Mouse (Mus musculus) midbrain, embryonic 16.5 days (tissue): ENCODE results near the gene Bend4. TPM values are rescaled to one million over a fixed set of nuclear protein-coding genes. Genes with fewer than 3 reads are reported as not detected.

Experiments
- ATAC-seq: fragments of 200-750 bp; cut with Nextera tagmentation; 2 replicates; pipeline ENCODE4 v1.8.0; 2017; ENCODE audit warnings: moderate TSS enrichment
- H3K27ac ChIP-seq: fragments of 300-500 bp; sonication (generic); 2 replicates; pipeline ENCODE4 v1.5.1; 2014; ENCODE audit warnings: mild to moderate bottlenecking, low read length, mixed read lengths
- H3K27me3 ChIP-seq: fragments of 300-500 bp; sonication (generic); 2 replicates; pipeline ENCODE4 v1.6.1; 2014; ENCODE audit warnings: low read depth, low read length, mixed read lengths; ENCODE audit not compliant: control insufficient read depth, insufficient read depth
- H3K36me3 ChIP-seq: fragments of 300-500 bp; sonication (generic); 2 replicates; pipeline ENCODE4 v1.6.1; 2014; ENCODE audit warnings: mild to moderate bottlenecking, low read length, moderate library complexity, mixed read lengths; ENCODE audit not compliant: control insufficient read depth, insufficient read depth
- H3K4me1 ChIP-seq: fragments of 300-500 bp; sonication (generic); 2 replicates; pipeline ENCODE4 v1.6.1; 2014; ENCODE audit warnings: mild to moderate bottlenecking, low read length, mixed read lengths; ENCODE audit not compliant: control insufficient read depth, insufficient read depth
- H3K4me2 ChIP-seq: fragments of 300-500 bp; sonication (generic); 2 replicates; pipeline ENCODE4 v1.6.1; 2014; ENCODE audit warnings: mild to moderate bottlenecking, low read length, mixed read lengths
- H3K4me3 ChIP-seq: fragments of 300-500 bp; sonication (generic); 2 replicates; pipeline ENCODE4 v1.5.1; 2014; ENCODE audit warnings: low read depth, mild to moderate bottlenecking, low read length, moderate library complexity, mixed read lengths
- H3K9ac ChIP-seq: fragments of 300-500 bp; sonication (generic); 2 replicates; pipeline ENCODE4 v1.6.1; 2014; ENCODE audit warnings: low read depth, low read length, mixed read lengths
- H3K9me3 ChIP-seq: fragments of 300-500 bp; sonication (generic); replicated peaks from 2 replicates; pipeline ENCODE4 v1.6.1; 2014; ENCODE audit warnings: mild to moderate bottlenecking, low read length, mixed read lengths; ENCODE audit not compliant: control insufficient read depth, poor library complexity, severe bottlenecking
- WGBS: fragments of 180-500 bp; shearing (Covaris S2); extraction: QIAGEN DNeasy Blood & Tissue Kit; methylation state at CpG from one replicate; pipeline ENCODE4 v1.1.7; 2014; 5-methylcytosine and 5-hydroxymethylcytosine counted together
- polyA plus RNA-seq: library from polyadenylated mRNA; unstranded; fragments of >200 nt; fragmentation: Nextera tagmentation; extraction: Ambion mirVana; gene quantifications from 2 replicates; pipeline ENCODE4 v1.2.1, GENCODE M21; 2015

Gene Bend4
- polyA plus RNA-seq, result 12.6 and 13.8 TPM in 2 replicates

GRCm38 (mm10) chr5:67427443-67428360, at the start of gene Bend4:
TSS of gene Bend4 (minus strand) at chr5:67428310.
- H3K9me3 ChIP-seq, result no peaks in the 10 kb centered on the region
- H3K27ac ChIP-seq, result peak within 1 kb of the TSS; percentile 79
- peak; percentile 78 for ATAC-seq
- under 1% methylated on average over 79 of the region's 90 CpGs for WGBS
- peak within 1 kb of the TSS; percentile 73 for H3K4me2 ChIP-seq
- H3K4me1 ChIP-seq, result peaks cover 25% of the 10 kb centered on the region
- H3K9ac ChIP-seq, result peak within 1 kb of the TSS; percentile 89
- H3K4me3 ChIP-seq, result peak within 1 kb of the TSS; percentile 80
- H3K36me3 ChIP-seq, result no peaks in the 10 kb centered on the region
- no peaks in the 10 kb centered on the region; the same call in 1 of the 2 replicates for H3K27me3 ChIP-seq

- no peaks in the 10 kb centered on the region for H3K27me3 ChIP-seq
- no peaks in the 10 kb centered on the region for H3K4me1 ChIP-seq
- no peaks in the 10 kb centered on the region for H3K9me3 ChIP-seq
- H3K4me2 ChIP-seq, result no peak overlapping the region
- 63% methylated on average over 8 of the region's 8 CpGs for WGBS
- no peak overlapping the region for H3K27ac ChIP-seq
- no peaks in the 10 kb centered on the region for H3K36me3 ChIP-seq
- no peak overlapping the region for H3K4me3 ChIP-seq
- no peak for ATAC-seq
- H3K9ac ChIP-seq, result no peak overlapping the region
These were observed 45.6 kb upstream of the Bend4 start for GRCm38 (mm10) chr5:67473723-67474122.

- H3K27ac ChIP-seq, result no peak overlapping the region
- H3K4me2 ChIP-seq, result no peak overlapping the region
- no peak for ATAC-seq
- no peak overlapping the region for H3K9ac ChIP-seq
- no peaks in the 10 kb centered on the region for H3K4me1 ChIP-seq
- 74% methylated on average over 5 of the region's 5 CpGs for WGBS
- no peaks in the 10 kb centered on the region for H3K9me3 ChIP-seq
- no peaks in the 10 kb centered on the region for H3K27me3 ChIP-seq
- no peak overlapping the region for H3K4me3 ChIP-seq
- H3K36me3 ChIP-seq, result no peaks in the 10 kb centered on the region
These were observed 45.0 kb upstream of the Bend4 start for GRCm38 (mm10) chr5:67473094-67473493.

DNA sequence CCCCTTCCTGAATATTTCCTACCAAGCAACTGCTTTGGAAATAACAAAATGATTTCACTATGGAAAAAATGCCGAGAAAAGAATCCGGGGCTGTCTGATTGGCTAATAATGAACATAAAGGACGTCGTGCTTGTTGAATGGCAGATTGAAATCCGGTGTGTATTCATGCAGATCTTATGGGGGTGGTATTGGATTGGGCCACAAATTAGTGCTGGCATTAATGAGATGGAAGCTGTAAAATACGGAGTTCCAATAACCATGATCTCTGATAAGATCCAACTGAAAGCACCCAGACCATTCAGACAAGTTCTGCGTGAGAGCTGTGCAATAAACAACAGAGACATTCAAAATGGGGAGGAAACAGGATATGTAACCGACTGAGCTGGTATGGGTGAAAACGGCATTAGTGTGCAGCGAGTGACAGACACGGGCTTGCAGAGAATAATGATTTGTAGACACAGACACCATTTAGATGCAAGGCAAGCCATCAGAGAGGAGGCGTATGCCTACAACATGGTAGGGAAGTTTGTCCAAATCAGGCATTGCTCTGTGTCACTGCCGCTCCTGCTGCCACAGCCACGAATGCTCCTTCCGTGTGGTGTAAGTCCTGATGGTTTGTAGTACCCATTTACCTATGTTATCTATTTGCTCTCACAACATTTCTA, 38.9 kb upstream of the Bend4 start:
- Histone ChIP-seq H3K36me3 (no peaks in the 10 kb centered on the region), H3K9me3 (no peaks in the 10 kb centered on the region), H3K9ac (peak overlapping the region; percentile 10; the same call in 1 of the 2 replicates), H3K4me3 (no peak overlapping the region), H3K4me1 (peaks cover 2% of the 10 kb centered on the region; the same call in 1 of the 2 replicates), H3K27ac (no peak overlapping the region), H3K27me3 (no peaks in the 10 kb centered on the region), H3K4me2 (no peak overlapping the region; the same call in none of the 2 replicates)
- peak; percentile 32; the same call in 1 of the 2 replicates for ATAC-seq
- WGBS, result 67% methylated on average over 15 of the region's 15 CpGs

GRCm38 (mm10) chr5:67464899-67465298, 36.8 kb upstream of the Bend4 start:
- WGBS, result 87% methylated on average over 3 of the region's 3 CpGs
- no peak overlapping the region for H3K9ac ChIP-seq
- ATAC-seq, result no peak
- no peaks in the 10 kb centered on the region for H3K9me3 ChIP-seq
- H3K36me3 ChIP-seq, result no peaks in the 10 kb centered on the region
- no peaks in the 10 kb centered on the region for H3K27me3 ChIP-seq
- H3K4me1 ChIP-seq, result peaks cover 2% of the 10 kb centered on the region; the same call in 1 of the 2 replicates
- no peak overlapping the region for H3K27ac ChIP-seq
- no peak overlapping the region for H3K4me2 ChIP-seq
- H3K4me3 ChIP-seq, result no peak overlapping the region

DNA sequence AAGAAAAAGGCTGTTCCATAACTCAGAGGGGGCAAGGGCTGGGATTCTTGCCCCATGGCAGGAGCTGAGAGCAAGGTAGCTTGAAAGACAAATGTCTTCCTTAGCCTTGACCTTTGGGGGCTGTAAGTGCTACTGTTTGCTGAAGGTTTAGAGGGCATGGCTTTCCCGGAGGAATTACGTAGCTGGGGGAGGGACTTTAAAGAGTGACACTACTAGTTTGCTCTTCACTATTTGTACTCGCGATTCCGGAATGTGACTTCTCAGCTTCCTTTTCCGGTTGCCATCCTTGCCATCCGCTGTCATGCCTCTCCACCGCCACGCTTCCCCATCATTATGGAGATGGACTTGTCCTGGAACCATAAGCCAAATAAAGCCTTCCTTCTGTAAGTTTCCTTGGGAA, 35.5 kb upstream of the Bend4 start:
- H3K9me3 ChIP-seq, result no peaks in the 10 kb centered on the region
- 94% methylated on average over 9 of the region's 9 CpGs for WGBS
- no peaks in the 10 kb centered on the region for H3K36me3 ChIP-seq
- H3K4me3 ChIP-seq, result no peak overlapping the region
- H3K9ac ChIP-seq, result no peak overlapping the region
- peaks cover 2% of the 10 kb centered on the region; the same call in 1 of the 2 replicates for H3K4me1 ChIP-seq
- no peak overlapping the region for H3K4me2 ChIP-seq
- H3K27me3 ChIP-seq, result no peaks in the 10 kb centered on the region
- ATAC-seq, result no peak
- no peak overlapping the region for H3K27ac ChIP-seq

GRCm38 (mm10) chr5:67462331-67462730, 34.2 kb upstream of the Bend4 start:
- H3K9me3 ChIP-seq, result no peaks in the 10 kb centered on the region
- no peaks in the 10 kb centered on the region for H3K27me3 ChIP-seq
- WGBS, result 78% methylated on average over 4 of the region's 4 CpGs
- H3K4me2 ChIP-seq, result no peak overlapping the region
- no peaks in the 10 kb centered on the region for H3K36me3 ChIP-seq
- no peak overlapping the region for H3K4me3 ChIP-seq
- no peak overlapping the region for H3K27ac ChIP-seq
- H3K9ac ChIP-seq, result no peak overlapping the region
- H3K4me1 ChIP-seq, result peaks cover 2% of the 10 kb centered on the region; the same call in 1 of the 2 replicates
- no peak for ATAC-seq

DNA sequence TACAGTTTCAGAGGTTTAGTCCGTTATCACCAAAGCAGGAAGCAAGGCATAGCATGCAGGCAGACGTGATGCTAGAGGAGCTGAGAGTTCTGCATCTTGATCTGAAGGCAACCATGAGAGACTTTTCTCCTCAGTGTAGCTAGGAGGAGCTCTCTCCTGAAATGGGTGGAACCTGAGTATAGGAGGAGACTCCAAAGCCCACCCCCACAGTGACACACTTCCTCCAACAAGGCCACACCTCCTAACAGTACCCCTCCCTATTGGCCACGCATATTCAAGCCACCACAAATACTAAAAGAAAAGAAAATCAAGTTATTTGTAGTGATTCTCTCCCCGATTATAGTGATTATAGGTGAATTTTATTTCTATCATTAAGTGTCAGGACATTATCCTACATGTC, 28.7 kb upstream of the Bend4 start:
- Histone ChIP-seq H3K36me3 (no peaks in the 10 kb centered on the region), H3K9ac (no peak overlapping the region), H3K27ac (no peak overlapping the region), H3K4me1 (no peaks in the 10 kb centered on the region), H3K4me3 (no peak overlapping the region), H3K27me3 (no peaks in the 10 kb centered on the region), H3K4me2 (no peak overlapping the region), H3K9me3 (no peaks in the 10 kb centered on the region)
- no peak for ATAC-seq
- 84% methylated on average over 4 of the region's 4 CpGs for WGBS

GRCm38 (mm10) chr5:67454282-67454681, 26.2 kb upstream of the Bend4 start:
- no peak overlapping the region for H3K27ac ChIP-seq
- H3K36me3 ChIP-seq, result no peaks in the 10 kb centered on the region
- no peak overlapping the region for H3K4me2 ChIP-seq
- H3K9ac ChIP-seq, result no peak overlapping the region
- H3K27me3 ChIP-seq, result no peaks in the 10 kb centered on the region
- no peak overlapping the region for H3K4me3 ChIP-seq
- H3K4me1 ChIP-seq, result no peaks in the 10 kb centered on the region
- ATAC-seq, result no peak
- WGBS, result 100% methylated on average over 1 of the region's 1 CpGs
- no peaks in the 10 kb centered on the region for H3K9me3 ChIP-seq
